Mouse (Mus musculus) adrenal gland, adult 8-10 months (tissue): ENCODE measurements around the gene Ccdc71. TPM values are rescaled to one million over a fixed set of nuclear protein-coding genes. Genes with fewer than 3 reads are reported as not detected.

Experiments
- DNase-seq: peaks from one replicate; pipeline ENCODE4 v3.0.0; 2022
- total RNA-seq, 4 experiments: library from RNA; stranded (reverse); gene quantifications; 2 replicates each; pipeline ENCODE4 v1.2.4; 2022

Ccdc71 gene
- total RNA-seq: 10 to 100 TPM; 46.6 to 56.5 (median 52.7) TPM

DNA sequence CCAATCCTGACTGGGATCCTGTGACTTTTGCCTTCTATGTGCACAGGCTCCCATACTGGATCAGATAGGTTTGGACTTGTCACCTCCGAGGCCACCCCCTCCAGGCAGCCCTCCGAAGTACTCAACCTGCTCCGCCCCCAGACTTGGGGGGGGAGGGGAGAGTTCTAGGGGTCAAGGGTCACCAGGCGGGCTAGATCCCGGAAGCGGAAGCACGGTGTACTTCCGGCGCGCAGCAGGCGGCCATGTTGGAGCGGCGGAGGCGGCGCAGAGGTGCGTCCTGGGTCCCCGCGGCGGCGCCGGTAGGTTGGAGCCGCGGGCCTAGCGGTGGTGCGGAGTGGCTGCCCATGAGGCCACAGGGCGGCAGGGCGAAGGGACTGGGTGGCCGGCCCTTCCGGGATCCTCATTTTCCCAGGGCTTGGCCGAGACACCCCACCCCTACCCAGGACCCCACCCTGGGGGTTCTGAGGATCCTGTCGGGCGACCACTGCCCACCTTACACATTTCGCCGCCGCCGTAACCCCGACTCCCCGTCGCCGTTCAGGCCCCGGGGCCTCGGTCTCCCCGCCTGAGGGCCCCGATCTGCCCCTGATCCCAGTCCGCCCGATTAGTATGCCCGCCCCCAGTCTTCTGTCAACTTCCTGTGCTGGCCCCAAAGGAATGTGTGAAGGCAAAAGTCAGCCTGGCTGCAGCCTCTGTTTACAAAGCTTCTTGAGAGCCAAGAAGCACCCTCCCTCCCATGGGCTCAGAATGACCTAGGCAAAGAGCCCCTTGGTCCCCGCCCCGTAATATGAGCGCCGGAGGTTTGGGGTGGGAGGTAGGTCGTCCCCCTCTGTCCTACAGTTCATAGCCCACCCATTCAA, at the start of gene Ccdc71:
Gene Ccdc71 (plus strand): TSS at position 209 of the 860 bp plus-strand sequence.
- peak; percentile 83 for DNase-seq

DNA sequence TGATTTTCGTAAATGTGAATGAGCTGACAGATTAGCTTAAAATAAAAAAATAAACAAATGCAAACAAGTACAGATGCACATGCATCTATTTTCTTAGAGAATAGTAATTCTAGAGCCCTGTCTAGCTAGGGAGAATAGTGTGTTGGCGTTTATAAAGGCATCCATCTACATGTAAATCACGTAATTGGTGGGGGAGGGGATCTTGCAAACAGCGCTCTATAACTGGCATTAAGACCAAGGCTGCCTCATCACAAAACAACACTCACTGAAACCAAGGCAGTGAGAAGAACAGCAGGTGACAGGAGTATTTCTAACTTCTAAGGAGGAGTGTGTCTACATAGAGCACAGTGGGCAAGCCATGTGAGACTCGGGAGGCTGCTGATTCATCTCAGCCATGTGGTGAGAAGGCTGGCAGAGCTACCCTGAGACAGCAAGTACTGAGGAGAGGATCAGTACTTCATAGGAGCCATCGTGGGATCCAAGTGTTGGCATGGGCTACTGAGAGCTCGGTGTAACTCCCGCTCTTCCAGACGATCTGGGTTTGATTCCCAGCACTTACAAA, 48.9 kb upstream of the Ccdc71 start:
- no peak for DNase-seq

DNA sequence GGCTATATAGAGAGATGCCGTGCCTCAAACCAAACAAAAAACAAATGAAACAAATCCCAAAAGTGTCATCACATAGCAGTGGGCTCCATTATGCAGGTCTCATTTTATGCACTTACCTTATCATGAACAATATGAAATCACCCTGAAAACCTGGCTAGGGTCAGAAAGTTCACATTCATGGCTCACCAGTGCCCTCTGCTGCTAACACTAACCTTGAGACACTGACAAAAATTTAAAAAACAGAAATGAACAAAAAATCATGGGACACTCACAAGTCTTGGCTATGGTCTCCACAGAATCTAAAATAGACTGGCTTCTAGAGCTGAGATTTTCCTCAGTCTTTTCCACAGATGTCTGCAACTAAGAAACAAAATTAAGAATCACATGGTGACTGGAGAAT, 48.1 kb upstream of the Ccdc71 start:
- DNase-seq: no peak

DNA sequence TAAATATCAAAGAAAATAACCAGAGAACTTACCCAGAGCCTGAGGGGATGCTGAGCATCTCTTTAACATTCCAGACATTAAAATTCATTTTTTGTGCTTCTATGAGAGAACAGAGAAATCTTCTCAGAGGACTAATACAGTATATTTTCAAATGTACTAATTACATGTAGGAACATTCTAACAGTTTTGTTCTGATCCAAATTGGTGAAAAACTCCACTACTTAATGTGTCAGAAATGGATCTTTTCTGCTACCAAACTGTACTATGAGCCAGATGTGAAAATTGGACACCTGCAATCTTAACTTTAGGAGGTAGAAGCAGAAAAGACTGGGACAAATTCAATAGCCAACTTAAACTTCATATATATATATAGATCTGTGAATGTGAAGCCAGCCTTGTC, 31.9 kb upstream of the Ccdc71 start, which contains the start of gene Ccdc36:
Gene Ccdc36 (minus strand): TSS at position 101 of the 400 bp plus-strand sequence.
- no peak for DNase-seq

DNA sequence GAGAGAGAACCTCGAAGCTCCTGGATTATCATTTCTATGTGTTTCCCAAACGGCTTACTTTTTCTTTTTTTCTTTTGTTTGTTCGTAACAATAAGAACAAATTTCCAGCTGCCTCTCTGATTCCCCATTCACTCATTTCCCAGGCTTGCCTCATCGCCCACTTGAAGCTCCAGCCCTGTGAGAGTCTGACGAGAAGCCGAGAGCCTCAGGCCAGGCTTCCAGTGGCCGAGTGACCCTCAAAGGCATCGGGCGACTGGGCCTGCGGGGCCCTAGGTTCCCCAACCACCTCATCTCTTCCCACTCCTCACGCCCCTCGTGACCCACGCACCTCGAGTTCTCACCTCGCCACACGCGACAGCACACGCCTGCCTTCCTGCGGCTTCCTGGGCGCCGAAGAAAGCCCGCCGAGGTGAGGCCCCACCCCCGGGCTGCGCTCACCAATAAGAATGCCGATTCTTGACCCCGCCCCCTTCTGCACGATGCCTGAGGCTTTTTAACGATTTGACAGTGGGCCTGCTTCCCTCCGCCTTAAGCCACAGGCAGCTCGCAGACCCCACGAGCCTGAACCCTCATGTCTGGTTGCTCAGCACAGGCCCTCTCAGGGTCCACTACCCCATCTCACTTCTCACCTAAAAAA, 28.8 kb upstream of the Ccdc71 start:
- no peak for DNase-seq

DNA sequence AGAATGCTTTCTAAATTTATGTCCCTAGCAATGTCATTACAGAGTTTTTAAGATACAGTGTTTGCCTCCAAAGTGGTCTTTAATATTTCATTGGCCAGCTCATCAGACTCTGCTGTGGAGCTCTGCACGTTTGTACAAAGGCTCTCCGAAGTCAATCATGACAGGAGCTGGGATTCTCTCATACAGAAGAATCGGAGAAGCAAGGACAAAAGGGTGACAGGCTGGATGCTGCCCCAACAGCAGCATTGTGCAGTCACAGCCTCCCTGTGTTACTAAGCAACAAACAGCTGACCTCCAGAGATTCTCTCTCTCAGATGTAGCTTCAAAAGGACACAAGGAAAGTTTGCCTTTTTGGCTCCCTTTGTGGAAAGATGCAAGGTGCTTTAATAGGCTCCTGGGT, 24.1 kb upstream of the Ccdc71 start, which contains the start of gene BC048562:
Gene BC048562 (plus strand): TSS at position 301 of the 400 bp plus-strand sequence.
- no peak for DNase-seq

DNA sequence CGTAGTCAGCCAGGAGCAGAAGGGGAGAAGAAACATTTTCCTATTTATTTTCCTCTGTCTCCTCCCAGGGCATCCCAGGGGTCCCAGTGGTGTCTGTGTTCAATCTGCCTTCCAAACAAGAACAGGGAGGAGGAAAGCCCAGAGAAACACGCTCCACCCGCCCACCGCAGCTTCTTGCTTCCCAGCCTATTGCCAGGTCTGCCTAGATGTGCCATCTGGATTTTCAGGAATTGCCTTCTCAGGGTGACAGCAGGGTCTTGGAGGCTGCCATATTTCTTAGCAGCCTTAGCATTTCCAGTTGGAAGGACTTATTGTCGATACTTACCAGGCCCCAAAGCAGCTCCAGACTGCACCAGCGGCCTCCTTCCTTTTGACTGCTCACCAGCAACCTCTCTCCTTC, 21.2 kb upstream of the Ccdc71 start:
- no peak for DNase-seq

DNA sequence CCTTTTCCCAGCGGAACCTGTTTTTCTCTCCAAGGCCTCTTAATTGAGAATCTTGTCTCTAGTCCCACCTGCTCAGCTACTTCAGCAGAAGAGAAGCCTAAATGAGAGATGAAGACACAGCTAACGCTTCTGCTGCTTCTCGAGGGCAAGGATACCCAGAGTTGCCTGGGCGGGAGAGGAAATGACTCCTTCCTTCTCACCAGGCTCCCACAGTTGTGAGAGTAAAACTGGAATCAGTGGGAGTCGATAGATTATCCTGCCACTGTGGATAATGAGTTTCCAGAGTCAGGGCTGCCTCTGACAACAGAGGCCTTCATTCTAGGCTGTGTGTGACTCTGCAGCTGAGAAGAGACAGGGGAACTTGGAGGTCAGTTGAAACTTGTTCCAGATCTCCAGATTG, 19.8 kb upstream of the Ccdc71 start:
- DNase-seq: no peak

DNA sequence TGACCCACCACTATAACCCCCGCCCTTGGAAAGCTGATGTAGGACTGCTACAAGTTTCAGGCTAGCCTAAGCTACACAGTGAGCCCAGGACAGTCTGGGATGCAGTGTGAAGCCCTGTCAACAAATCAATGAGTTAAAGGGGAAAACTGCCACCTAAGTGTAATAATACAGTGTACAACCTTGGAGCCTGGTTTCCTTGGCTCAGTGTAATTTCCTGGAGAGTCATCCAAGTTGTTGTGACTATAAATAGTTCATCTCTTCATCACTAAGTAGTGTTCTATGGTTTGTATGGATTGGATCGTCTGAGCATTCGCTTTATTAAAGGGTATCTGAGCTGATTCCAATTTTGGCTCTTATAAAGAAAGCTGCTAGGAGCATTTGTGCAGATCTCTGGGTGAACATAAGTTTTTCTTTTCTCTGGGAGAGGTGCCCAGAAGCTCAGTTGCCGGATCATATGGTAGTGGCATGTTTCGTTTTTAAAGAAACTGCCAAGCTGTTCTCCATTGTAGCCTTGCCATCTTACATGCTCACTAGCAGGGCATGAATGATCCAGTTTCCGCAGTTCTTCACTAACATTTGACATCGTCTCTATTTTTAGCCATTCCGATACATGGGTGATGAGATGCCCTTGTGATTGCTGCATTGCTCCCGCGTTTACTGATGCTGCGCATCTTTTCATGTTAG, 18.9 kb upstream of the Ccdc71 start:
- no peak for DNase-seq

DNA sequence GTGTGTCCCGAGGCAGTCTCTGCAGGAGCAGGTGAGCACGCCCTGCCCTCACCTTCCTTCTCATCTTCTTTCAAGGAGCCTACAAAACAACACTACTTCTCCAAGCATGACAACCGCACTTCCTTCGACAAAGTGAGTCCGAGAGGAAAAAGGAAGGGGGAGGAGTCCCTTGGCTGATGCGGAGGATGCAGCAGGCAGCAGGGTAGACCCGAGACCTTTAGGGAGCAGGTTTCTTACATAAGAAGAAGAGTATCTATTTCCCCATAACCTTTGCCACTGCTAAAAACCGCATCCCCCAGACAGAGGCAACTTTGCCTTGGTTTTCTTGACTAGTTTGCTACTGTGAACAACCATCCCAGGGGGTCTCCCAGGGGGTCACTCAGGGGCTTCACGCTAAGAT, 15.2 kb upstream of the Ccdc71 start:
- no peak for DNase-seq

DNA sequence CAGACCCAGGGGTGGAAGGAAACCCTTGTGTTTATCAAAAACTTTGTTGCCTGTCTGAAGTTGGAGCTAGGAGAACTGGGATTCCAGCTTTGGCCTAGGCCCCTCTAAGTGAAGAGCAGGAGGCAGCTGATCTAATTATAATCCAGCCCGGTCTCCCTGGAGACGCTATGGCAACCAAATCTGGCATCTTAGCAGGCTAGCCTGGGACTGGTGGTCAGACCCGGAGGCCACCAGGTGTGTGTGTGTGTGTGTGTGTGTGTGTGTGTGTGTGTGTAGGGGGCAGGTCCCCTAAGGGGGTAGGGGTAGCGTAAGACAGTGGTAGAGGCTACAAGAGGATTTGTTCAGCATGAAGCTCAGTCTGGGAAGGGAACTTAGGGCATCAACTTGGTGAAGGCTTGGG, 10.5 kb upstream of the Ccdc71 start:
- DNase-seq: no peak

DNA sequence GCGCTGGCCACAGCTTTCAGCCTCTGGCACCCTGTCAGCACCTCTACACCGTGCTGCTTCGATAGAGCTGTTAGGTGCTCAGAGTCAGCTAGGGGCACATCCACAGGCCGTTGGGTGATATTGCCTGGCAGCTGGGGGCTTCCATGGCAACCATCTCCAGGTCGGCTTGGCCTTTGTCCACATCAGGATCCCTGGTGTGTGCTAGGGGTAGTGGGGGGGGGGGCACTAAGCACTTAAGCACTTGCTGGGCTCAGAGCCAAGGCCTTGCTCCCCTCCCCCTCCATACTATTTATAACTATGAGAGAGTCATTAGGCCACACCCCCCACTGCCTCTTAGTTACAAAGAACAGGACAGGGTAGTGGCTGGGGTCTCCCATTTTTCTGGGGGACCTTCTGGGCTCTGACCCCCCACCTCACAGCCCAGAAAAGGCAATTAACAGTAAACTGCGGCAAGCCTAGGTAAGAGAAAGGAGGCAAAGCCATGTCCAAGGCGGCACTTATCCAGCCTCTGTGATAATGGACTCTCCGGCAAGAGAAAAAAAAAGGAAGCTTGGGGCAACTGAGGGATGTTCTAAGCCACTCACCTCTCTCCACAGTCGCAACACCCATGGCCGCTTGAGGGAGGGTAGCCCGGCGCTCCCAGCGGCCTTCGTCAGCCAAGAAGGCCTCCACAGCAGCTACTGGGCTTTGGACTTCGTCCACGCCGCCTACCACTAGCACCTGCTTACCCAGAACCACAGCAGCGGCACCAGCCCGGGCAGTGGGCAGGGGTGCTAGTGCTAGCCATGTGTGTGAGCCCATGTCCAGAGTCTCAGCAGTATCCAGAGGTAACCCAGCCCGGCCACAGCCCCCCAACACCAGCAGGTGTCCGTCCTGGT, 9.8 kb upstream of the Ccdc71 start:
- DNase-seq: no peak

DNA sequence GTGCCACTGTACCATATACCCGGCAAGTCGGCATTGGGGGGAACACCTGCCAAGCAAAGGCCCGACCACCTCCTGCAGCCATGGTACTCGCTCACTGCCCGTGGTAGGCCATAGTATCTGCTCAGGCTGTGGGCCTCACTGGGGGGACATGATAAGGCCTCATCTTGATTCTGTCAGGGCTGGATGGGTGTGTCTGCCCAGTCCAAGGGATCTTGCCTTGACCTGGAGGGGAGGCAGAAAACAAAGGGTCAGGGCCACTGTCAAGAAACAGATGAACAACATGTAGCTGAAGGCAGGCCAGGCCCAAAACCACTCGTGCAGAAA, 9.2 kb upstream of the Ccdc71 start:
- no peak for DNase-seq

DNA sequence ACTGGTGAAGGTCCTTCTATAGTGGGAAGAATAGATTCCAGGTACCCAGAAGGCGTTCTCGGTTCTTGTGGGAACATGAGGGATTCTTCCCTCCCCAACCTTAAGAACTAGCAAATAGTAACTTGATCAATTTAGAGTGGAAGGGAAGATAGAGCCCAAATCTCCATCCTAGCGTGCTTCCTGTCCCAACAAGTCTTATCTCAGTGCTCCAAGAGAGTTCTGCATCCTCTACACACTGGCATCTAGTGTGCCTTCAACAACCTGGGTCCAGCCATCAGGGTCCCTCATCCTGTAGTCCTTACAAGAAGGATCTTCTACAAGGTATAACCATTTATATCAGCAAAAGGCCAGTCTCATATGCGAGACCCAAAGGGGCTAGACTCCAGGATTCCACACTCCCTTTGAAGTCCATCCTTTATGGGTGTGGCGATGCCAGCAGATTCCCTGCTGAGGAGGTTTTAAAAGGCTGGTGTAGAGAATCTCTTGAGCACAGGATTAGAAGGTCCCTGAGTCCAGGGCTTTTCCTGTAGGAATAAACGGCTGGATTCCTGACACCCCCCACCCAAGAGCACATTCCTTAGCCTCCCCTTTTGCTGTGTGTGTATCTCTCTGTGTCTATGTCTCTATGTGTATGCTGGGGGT, 8.7 kb upstream of the Ccdc71 start:
- DNase-seq: no peak

DNA sequence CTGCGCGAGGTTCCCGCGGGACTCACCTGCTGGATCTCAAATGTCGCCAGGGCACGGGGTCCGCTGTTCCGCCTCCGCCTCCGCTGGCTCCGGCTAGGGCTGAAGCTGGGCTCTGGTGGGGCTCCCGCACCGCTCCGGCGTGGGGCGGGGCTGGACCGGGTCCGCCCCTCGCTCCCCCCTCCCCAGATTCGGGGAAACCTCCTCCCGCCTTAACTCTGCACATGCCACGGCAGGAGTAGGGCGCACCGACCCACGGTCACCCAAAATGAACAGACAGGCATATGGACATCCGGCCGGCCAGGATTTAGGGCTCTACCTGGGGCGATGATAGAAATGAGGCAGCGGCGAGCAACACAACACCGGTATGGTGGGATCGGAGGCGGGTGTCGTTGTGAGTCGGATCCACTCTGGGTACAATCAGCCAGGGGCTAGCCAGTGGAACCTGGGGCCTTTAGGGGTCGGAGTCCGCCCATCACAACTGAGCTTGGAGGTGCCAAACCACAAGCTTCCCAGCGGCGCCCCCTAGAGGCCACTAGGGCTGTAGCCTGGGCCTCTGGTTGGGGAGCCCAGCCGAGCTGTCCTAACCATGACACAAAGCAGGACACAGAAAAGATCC, 7.9 kb upstream of the Ccdc71 start:
- DNase-seq: peak; percentile 66

DNA sequence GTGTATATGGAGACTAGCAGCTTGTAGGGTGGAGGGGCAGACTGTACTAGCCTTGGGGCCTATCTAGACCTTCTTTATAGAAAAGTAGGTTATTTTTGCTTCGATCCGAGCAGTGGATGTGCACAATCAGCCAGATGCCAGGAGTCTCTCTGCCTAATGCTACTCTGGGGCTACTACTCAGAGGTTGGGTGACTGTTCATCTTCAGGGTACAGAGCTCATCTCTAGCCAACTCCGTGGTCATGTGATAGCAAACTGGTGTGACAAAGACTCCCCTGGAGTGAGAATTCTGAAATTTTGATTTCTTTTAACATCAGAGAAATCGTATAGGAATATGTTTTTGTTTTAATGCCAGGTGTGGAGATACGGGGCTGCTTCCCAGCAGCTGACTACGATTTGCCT, 7.4 kb upstream of the Ccdc71 start:
- DNase-seq: no peak

DNA sequence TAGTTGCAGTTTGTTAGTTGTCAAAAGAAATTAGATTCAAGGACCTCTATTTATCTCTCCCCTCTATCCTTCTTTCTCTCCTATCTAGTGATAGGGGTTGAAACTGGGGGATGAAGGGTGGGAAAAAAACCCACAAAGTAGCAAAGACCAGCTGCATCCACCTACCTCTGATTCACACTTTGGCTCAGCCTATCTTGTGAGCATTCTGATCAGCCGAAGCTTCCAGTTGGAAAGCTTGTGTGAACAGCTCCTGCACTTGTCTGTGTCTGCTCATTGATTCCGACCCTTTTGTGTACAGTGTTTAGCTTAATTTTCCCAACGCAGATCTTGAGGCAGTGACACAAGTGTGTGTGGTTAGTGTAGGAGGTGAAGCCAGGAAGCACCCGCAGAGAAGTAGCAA, 6.9 kb upstream of the Ccdc71 start:
- DNase-seq: no peak

DNA sequence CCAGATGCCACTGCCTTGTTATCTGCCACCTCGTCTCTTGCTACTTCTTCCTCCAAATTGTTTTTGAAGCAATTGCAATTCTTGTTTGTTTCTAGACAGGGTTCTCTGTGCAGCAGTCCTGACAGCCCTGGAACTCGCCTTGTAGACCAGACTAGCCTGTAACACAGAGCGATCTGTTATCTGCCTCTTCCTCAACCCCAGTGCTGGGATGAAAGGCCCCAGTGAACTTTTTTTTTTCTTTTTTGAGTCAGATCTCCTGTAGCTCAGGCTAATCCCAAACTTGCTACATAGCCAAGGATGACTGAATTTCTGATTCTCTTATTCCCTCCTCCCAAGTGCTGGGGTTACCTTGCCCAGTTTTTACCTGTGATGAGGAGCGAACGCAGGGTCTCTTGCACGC, 5.9 kb upstream of the Ccdc71 start:
- no peak for DNase-seq

DNA sequence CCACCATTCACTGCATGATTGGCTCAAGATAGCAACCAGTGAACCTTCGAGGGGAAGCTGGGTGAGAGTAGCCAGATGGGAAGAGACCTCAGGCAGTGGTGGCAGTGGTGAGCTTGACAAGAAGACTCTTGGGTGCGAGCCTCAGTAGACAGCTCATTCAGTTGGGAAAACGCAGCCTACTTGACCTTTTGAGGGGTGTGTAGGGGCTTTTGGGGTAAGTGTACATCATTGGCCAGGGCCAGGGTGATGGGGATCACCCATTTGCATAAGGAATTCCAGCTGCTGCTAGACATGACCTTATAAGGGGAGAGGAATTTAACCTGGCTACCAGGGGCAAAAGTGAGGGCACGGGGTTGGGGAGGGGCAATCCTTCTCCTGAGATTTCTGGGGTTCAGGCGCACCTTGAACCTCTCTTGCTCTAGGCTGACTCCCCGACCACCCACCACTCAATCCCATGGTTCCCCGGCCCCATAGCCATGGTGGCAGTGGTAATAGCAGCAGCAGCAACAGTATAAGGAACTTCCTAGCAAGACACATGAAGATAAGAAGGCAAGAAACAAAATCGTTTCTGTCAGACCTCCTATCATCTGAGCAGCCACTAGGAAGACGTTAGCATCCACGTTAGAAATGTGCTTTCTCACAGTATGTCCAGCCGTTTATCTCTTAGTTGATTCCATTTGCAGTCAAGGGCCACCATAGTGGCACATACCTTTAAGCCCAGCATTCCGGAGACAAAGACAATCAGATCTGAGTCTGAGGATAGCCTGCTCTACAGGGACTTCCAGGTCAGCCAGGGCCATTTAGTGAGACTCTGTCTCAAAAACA, 4.4 kb upstream of the Ccdc71 start:
- DNase-seq: no peak

DNA sequence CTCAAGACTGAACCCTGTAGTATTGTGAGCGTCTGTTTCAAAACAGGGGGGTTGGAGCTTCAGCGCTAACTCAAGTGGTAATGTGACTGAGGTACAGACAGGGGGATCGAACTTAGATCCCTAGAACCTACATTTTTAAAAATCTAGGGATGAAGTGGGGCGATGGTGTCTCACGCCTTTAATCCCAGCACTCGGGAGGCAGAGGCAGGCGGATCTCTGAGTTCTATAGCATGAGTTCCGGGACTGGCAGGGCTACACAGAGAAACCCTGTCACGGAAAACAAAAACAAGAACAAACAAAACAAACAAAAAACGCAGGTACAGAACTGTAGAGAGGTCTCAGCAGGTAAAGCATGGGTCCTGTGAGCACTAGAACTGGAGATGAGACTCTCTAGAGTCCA, 3.4 kb upstream of the Ccdc71 start:
- DNase-seq: no peak
